Mouse (Mus musculus) c-Kit-negative CD71-positive TER-119-positive erythroid progenitor cells, embryonic 14.5 days (primary cell): Measurements from ENCODE around the gene Iqcm.
"Not testable (repeated sequence)": the region's sequence is repeated elsewhere in the genome, so short reads cannot be mapped to it uniquely, and the experiment has no call there.

ENCODE experiments used
- DNase-seq: peaks from one replicate; pipeline ENCODE4 v3.0.0-alpha.2; 2013; ENCODE audit warnings: low read depth, low spot score

Iqcm gene

DNA sequence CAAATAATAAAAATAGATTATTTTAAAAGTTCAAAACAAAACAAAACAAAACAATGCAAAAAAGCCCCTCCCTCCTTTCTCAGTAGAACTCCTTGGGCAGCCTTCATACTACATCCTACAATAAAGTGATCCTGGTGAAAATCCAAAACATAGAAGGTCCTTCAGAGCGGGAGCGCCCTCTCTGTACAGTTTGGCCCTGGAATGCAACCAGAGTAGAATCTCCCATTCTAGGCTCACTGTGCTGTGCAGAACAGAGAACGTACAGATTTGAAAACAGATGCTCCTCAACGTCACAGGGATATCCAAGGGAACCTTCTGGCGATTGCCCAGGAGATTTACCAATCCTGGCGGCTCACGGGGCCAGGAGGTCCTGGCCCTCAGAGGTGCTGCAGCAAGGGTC lies at the start of gene Iqcm:
Gene Iqcm (plus strand): TSS at position 301 of the 400 bp plus-strand sequence.
- DNase-seq: no peak

DNA sequence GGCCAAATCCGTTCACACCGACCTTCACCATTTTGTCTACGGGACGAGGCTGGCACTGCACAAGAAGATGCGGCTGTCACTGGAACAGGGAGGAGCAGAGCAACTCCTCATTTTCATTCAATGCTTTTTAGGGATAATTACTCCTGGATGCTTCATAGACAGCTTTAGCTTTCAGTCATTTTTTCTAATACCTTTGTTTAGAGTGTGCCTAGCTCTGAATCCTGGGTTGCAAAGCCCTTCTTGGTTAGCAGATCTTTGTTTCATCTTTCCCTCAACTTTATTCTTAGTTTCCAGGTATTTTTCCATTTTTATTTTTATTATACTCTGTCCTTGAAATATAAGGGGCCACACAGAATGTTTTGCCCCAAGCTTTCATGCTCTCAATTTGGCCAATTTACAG lies 42.0 kb upstream of the Iqcm start, which contains the start of gene Gm10358:
Gene Gm10358 (minus strand): TSS at position 101 of the 400 bp plus-strand sequence.
- DNase-seq: no peak

DNA sequence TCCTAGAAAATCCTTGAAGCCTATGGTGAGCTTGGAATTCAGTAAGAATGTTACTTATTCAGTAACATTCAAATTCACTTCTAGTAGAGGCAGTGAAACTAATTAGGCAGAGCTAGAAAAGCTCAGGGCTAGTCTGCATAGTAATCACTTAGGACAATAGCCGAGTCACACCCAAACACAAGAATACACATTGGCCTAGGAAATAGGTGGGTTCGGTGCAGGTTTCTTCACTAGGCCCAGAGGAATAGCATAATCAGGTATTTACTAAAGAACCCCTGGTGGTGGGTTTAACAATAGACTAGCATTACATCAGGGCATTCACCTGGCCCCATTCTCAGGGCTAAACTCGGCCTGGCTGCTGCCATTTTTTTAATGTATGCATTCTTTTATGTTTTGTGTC lies 32.8 kb upstream of the Iqcm start:
- DNase-seq: not testable (repeated sequence)

DNA sequence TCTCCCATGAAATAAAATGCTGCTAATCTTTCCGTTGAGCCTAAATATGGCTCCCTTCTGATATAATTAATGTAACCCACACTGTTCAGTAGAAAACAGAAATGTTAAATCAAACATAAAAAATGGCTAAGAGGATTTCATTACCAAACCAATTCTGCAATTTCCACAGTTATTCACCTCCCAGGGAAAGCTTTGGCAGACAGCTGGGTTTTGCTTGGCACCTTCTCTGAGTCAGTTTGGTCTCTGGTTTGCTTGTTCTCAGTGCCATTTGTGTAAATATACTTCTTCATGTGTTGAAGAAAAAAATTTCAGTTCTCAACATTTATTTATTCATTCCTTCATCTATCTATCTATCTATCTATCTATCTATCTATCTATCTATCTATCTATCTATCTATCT lies 28.3 kb downstream of the Iqcm start:
- DNase-seq: no peak

DNA sequence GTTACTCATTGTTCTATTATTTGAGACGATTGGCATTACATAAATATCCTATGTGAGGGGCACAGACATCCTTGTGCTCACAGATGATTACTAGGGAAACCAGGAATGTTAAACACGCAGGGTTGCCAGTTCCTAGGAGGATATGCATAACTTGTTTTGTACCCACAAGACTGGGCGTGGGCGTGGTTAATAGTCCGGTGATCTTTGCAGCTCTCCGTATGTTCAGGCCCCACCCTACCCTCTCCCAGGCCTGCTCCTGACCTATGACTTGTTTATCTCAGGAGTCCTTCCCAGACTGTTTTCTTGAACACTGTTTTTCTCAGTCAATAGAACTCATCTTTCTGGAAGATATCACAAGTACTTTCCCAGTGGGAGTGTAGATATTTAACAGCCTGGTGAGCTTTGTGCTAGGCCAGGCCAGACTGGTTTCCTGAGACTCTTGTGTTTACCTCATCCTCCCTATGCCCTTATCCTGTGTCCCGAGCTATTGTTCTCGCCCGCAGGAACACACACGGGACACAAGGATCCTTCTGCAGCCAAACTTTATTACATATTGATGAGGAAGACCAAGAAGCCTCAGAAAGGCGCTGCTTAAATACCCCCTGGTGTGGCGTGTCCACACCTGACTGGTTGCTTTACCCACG lies 40.7 kb downstream of the Iqcm start:
- no peak for DNase-seq

DNA sequence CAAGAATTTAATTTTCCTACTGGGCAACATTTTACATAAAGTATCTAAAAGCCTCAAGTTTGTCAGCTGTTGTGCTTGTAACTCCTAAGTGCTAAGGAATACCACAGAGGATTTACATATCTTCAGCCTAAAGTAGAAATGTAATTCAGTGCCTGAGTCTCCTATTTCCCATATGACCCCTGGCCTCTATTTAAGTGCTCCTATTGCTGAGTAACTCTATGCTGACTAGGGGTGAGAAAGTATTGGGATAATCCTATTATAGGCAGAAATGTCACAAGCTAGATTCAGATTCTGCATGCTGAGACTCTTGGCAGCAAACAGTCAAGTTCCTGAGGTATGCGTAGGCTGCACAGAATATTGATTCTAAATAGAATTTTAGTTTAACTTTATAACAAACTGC lies 60.8 kb downstream of the Iqcm start:
- DNase-seq: no peak

DNA sequence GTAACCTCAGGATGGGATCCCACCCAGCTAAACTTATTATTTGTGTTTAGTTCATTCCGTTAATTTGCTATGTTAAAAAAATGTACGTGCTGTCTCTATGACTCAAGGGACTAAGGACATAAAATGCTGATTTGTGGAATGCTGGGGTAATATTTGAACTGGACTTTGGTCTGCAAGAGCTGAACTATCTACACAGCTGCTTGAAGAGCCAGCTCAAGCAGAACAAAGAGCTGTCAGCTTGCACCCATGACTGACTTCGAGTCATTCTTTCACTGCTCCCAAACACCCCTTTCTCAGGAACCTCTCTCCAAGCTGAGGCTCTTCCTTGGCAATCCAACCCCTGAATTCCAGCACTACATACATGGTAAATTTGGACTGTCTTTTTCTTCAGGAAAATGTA lies 65.3 kb downstream of the Iqcm start:
- DNase-seq: no peak

DNA sequence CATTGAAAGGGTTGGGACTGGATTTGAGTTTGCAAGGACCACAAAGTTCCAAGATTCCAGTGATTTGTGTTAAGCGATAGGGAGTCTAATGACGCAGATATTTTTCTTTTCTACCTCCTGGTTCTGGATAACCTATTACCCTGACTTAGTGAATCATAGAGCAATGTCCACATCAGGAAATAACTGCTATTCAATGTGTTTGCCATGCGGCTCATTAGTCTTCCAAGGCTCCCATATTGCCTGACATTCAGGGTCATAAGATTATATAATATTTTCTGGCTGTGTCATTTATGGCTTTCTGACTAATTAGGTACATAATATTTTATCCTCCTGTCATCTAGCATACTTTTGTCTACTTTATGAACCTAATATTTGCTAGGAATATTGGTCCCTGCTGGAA lies 100.8 kb downstream of the Iqcm start:
- DNase-seq: no peak

DNA sequence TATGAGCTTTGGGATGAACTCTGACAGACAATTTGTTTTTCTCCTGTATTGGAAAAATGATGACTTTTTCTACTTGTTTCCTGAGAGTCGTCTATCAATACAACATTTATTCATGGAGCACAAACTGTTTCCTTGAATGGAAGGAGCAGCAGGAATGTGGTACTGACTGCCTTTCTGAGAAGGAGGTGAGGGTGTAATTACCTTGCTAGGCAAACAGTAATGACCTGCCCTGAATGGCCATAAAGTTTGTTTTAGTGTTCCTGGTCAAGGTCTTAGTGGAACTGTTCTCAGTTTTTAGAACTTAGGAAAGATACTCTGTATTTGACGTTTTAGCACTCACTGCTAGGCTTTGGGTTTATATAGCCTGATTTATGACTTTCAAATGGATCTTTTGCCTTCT lies 147.8 kb downstream of the Iqcm start:
- no peak for DNase-seq

DNA sequence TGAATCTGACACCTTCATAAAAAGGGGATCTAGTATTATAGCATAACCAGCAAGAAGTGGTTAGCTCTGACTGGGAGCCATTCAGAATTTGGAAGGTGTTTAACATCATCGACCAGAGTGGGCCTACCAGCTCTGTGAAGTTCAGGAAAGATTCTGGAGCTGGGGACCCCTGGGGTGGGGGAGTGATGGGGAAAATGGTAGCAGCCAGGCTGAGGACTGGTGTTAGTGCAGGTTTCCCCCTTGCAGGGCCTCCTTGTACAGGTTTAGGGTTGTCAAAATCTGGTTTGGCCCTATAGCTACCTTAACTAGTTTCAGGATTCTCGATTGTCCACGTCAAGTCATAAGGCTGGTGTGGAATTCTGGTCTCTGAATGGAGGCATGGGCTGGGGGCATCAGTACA lies 194.5 kb downstream of the Iqcm start:
- no peak for DNase-seq

DNA sequence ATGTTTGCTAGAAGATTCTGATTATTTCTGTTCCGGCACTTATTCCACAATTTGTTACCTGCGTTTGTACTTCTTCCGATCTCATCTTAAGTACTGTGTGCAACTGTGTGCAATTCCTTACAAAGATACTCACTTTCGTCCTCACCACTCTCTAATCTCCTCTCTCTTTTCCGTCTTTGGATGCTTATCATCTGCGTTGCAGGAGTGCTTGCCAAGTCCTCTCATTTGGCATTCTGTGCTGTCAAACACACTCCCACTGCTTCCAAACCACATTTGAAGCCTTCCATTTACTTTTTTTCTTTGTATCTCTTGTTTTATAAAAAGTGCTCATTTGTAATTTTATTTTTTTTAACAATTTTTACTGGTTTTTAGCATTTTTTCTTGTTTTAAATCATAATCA lies 210.8 kb downstream of the Iqcm start:
- no peak for DNase-seq

DNA sequence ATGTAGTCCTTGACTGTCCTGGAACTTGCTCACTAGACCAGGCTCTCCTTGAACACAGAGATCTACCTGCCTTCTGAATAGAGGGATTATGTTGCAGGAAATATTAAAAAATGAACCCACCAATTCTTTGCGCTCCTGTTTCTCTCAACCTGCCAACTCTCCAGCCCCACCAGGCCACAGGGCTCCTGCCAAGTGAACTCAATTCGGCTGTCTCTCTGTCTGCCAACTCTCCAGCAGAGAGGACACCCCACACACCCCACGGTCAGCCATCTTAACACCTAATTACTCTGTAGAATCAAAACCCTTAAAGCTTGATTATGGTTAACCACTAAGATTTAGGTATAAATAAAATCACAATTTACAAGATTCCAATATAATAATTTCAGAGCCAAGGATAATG lies 298.1 kb downstream of the Iqcm start:
- DNase-seq: no peak

DNA sequence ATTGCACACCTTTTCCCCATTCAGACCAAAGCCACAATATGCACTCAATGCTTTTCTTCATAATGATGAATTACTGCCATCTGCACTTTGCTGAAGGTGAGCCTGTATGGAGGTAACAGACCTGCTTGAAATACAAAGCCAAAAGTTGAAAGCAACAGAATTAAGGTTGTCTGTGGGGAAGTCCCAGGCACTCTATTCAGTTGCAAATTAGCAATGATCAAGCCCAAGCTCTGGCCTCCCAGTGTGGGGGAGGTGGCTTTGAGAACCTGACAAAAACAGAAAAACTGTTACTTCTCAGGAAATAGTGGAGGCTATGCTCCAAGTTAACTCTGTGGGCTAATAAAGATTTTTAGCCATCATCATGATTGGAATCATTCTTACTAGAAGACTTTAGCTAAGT lies 307.1 kb downstream of the Iqcm start:
- DNase-seq: no peak

DNA sequence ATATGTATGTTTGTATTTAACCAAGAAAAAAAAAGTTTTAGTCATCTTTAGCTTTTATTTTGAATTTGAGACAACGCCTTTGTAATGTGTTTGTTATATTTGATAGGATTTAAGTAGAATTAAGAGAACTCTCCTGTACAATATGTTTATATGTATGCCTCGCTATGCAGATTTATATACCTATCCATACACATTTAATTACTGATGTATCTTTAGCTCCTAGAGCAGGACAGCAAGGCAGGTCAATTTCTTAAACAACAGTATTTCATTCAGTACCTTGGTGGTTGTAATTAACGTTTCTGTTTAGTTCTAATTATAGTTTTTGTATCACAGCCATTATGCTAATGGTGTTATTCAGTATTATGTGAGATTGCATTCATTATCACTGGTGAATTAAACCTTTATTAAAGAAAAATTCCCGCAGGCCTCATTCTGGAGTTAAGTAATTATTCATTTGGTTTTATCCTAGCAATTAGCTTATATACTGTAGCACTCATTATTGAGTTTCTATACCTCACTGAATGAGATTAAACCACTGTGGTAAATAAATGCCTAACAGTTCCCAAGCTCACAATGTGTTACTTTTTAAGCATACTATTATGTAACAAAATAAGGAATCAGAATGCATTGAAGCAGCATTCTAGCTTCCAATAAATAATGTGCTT lies 380.1 kb downstream of the Iqcm start:
- no peak for DNase-seq

DNA sequence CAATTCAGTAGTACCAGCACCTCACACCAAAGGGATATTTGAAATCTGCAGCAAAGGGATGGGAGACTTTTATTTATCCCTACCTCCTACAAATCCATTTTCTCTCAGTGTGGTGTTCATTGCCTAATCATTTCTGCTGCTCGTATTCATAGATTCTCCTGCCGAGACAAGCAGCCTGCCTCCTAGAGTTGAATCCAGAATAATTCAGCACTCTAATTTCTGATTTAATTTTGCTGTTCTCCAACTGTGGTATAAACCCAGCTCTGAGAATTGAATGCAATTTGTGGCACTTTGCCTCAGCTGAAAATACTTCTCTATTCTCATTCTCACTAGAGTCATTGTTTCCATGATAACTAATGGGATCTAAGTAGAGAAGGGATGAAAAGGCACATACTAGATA lies 386.8 kb downstream of the Iqcm start:
- DNase-seq: no peak

DNA sequence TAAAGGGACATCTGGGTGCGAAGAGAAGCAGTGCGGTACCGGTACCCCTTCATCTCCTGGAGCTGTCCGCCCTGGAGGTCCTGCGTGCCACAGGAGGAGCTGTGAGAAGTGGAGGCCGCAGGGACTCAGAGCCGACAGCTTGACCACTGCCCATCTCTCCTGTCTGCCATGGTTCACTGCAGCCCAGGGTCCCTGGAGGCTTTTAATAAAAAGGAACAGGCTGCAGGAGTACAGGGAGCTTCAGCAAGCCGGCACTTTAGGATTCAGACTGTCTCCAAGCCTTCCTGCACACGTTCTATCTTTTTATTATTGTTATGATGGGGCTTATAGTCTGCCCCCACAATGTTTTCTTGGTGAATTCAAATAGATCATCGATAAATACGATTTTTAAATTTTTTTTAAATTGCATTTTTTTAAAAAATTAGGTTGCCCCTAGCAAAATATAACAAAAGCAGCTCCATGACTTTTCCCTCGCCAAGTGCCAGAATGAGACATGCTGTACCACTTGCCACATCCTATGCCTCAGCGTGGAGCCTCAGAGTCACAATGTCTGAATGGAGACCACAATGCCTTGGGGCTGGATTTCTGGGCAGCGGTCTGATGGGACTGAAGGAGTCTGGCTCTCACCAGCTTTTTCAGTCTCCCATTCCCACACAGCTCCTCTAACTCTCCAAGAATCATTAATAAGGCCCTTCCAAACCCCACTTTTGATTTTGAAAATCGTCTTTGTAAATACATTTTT lies 469.3 kb downstream of the Iqcm start:
- no peak for DNase-seq

DNA sequence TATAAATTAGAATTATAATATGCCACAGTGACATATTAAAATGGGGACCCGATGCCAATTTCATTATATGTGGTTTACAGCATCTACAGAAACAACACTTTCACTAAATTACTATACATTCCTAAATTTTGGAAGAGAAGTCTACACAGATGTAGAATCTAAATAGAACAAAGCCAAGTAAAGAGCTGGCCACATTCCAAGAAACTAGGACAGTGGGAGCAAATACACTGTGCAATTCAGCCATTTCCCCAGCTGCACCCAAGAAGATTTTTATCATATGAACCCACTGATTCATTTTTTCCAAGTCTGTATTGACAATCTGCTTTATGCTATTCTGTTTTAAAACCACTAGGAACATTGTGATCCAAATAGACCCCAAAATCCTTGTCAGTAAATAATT lies 500.7 kb downstream of the Iqcm start:
- no peak for DNase-seq

DNA sequence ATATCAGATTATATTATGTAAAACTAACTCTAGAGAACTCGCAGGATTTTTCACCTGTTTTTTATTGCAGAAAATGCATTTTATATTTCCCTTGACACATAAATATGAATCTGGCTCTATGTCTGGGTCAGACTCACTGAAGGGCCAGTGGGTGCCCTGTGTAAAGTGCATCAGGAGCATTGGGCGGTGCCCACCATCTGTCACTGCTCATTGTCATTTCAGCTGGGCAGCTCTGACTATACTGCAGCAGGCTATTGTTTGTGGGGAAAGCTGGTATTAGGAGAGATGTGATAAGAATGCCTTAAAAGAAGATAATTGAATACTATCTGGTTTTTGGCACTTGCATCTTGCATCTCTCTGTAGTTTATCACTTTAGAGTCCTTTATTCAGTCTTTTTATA lies 507.5 kb downstream of the Iqcm start:
- DNase-seq: no peak

DNA sequence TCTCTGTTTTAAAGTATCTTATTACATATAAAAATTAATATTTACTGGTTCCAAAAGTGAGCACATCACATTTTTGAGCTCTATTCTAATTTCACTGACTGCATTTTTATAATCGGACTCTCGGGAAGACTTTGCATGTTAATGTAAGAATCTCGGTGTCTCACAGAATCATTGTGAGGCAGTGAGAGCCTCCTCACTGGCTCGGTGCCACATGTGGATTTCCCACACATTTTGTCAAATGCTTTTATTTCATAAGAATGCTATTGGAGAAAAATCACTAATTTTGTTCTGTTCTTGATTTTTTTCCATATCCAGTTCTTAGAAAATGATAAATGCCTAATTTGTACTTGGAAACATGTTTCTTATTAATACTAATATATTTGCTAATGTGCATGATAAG lies 570.0 kb downstream of the Iqcm start:
- DNase-seq: no peak
